Mouse (Mus musculus) megakaryocyte-erythroid progenitor cell, adult 5 weeks (primary cell): ENCODE data around the gene Clec4a2. TPM values are rescaled to one million over a fixed set of nuclear protein-coding genes. Genes with fewer than 3 reads are reported as not detected.

ENCODE experiments used
- polyA plus RNA-seq: library from polyadenylated mRNA; stranded (reverse); fragments of >175 nt; gene quantifications from 2 replicates; pipeline ENCODE4 v1.2.3, GENCODE M21; 2012

Gene Clec4a2
- polyA plus RNA-seq, result 5.6 and 7.1 TPM in 2 replicates

GRCm38 (mm10) chr6:123106128-123106527, at the start of gene Clec4a2:
Clec4a2 (plus strand) TSS chr6:123106428.

GRCm38 (mm10) chr6:123172593-123172992, 66.4 kb downstream of the Clec4a2 start, which contains the start of gene Clec4b2:
Clec4b2 (plus strand) TSS chr6:123172893.

Other genes with a start within 250 kb of the Clec4a2 start
- 10.6 and 15.8 TPM in 2 replicates for gene Necap1, start 232.0 kb upstream of the Clec4a2 start, polyA plus RNA-seq
- 0.05 and 0.11 TPM in 2 replicates for gene Clec4a1, start 184.6 kb upstream of the Clec4a2 start, polyA plus RNA-seq
- gene Clec4a3, start 153.9 kb upstream of the Clec4a2 start, polyA plus RNA-seq, result 0.05 TPM in 1 of 2 replicates, not detected in the other
- gene Clec4a4, start 116.1 kb upstream of the Clec4a2 start, polyA plus RNA-seq, result not detected in 2 replicates
- gene Clec4b1, start 56.5 kb upstream of the Clec4a2 start, polyA plus RNA-seq, result 0.14 TPM in 1 of 2 replicates, not detected in the other
- gene Clec4b2, start 66.5 kb downstream of the Clec4a2 start, polyA plus RNA-seq, result 0.16 and 0.21 TPM in 2 replicates
- 0.09 TPM in 1 of 2 replicates, not detected in the other for gene Clec4n, start 123.4 kb downstream of the Clec4a2 start, polyA plus RNA-seq
- gene Clec4d, start 155.7 kb downstream of the Clec4a2 start, polyA plus RNA-seq, result 0.41 and 0.43 TPM in 2 replicates
- gene Clec4e, start 183.4 kb downstream of the Clec4a2 start, polyA plus RNA-seq, result 0.65 and 1.3 TPM in 2 replicates
- not detected in 2 replicates for gene Vmn2r19, start 201.9 kb downstream of the Clec4a2 start, polyA plus RNA-seq